Mouse (Mus musculus) midbrain, postnatal 0 days (tissue): ENCODE data around the gene Tespa1. TPM values are rescaled to one million over a fixed set of nuclear protein-coding genes. Genes with fewer than 3 reads are reported as not detected.
A peak's percentile ranks its signal among the peaks of the same experiment; 100 is the strongest.

Experiments used
- ATAC-seq: fragments of 200-750 bp; cut with Nextera tagmentation; 2 replicates; pipeline ENCODE4 v1.8.0; 2017; ENCODE audit warnings: moderate number of reproducible peaks, mild to moderate bottlenecking, moderate TSS enrichment, moderate library complexity; ENCODE audit not compliant: low FRiP score
- DNase-seq: peaks from one replicate; pipeline ENCODE4 v3.0.0-alpha.2; 2015; ENCODE audit warnings: low spot score
- H3K27ac ChIP-seq: fragments of 300-500 bp; sonication (generic); 2 replicates; pipeline ENCODE4 v1.5.1; 2014; ENCODE audit warnings: low read depth, mild to moderate bottlenecking, low read length, mixed read lengths
- H3K27me3 ChIP-seq: fragments of 300-500 bp; sonication (generic); 2 replicates; pipeline ENCODE4 v1.6.1; 2014; ENCODE audit warnings: low read length, control low read depth, mixed read lengths; ENCODE audit not compliant: insufficient read depth
- H3K36me3 ChIP-seq: fragments of 300-500 bp; sonication (generic); 2 replicates; pipeline ENCODE4 v1.6.1; 2014; ENCODE audit warnings: low read length, control low read depth, mixed read lengths; ENCODE audit not compliant: insufficient read depth
- H3K4me1 ChIP-seq: fragments of 300-500 bp; sonication (generic); 2 replicates; pipeline ENCODE4 v1.6.1; 2014; ENCODE audit warnings: mild to moderate bottlenecking, control low read depth, antibody characterized with exemption, low read length, mixed read lengths; ENCODE audit not compliant: insufficient read depth
- H3K4me2 ChIP-seq: fragments of 300-500 bp; sonication (generic); 2 replicates; pipeline ENCODE4 v1.6.1; 2014; ENCODE audit warnings: low read depth, mild to moderate bottlenecking, low read length, mixed read lengths; ENCODE audit not compliant: poor library complexity, severe bottlenecking
- H3K4me3 ChIP-seq: fragments of 300-500 bp; sonication (generic); 2 replicates; pipeline ENCODE4 v1.5.1; 2014; ENCODE audit warnings: low read depth, mild to moderate bottlenecking, low read length, moderate library complexity
- H3K9ac ChIP-seq: fragments of 300-500 bp; sonication (generic); replicated peaks from 2 replicates; pipeline ENCODE4 v1.6.1; 2014; ENCODE audit warnings: mild to moderate bottlenecking, low read length, moderate library complexity, mixed read lengths; ENCODE audit not compliant: poor library complexity, severe bottlenecking
- H3K9me3 ChIP-seq: fragments of 300-500 bp; sonication (generic); 2 replicates; pipeline ENCODE4 v1.6.1; 2016; ENCODE audit warnings: low read length, control low read depth
- CTCF ChIP-seq: IDR thresholded peaks from 2 replicates; pipeline ENCODE4 v1.5.1; 2016; ENCODE audit warnings: antibody characterized with exemption, mild to moderate bottlenecking
- WGBS: fragments of 180-500 bp; shearing (Covaris S2); extraction: QIAGEN DNeasy Blood & Tissue Kit; methylation state at CpG from one replicate; pipeline ENCODE4 v1.1.7; 2014; 5-methylcytosine and 5-hydroxymethylcytosine counted together
- polyA plus RNA-seq: library from polyadenylated mRNA; unstranded; fragments of >200 nt; fragmentation: Nextera tagmentation; extraction: Ambion mirVana; gene quantifications from 2 replicates; pipeline ENCODE4 v1.2.1, GENCODE M21; 2015
- total RNA-seq: library from RNA; depleted of rRNA; stranded (reverse); fragments of >200 nt; gene quantifications from 2 replicates; pipeline ENCODE4 v1.2.3, GENCODE M21; 2014; rRNA removed

Tespa1 gene
- not detected in 2 replicates for total RNA-seq
- polyA plus RNA-seq, result not detected in 2 replicates

DNA sequence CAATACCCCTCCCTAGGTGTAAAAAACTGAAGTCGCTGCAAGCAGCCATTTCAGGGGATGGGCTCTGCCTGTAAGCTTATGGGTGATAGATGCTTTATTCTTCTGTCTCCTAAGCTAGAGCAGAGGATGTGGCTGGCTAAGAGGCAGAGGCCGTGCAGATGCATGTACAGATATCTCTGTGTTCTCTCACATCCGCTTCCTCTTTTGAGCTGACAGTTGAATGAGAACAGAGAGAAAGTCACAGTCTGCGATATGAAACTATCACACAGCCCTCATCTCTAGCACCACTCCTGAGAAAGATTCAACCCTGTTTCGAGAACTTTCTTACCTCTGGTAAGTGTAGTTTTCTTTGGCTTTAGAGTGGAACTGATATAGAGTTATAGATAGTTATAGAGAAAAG lies at the start of gene Tespa1:
Gene Tespa1, plus strand, starts transcription at position 234 of the 400 bp plus-strand sequence.
- Histone ChIP-seq H3K4me3 (no peak within 1 kb of the TSS), H3K4me2 (no peak within 1 kb of the TSS), H3K27me3 (no peaks in the 10 kb centered on the region), H3K4me1 (no peaks in the 10 kb centered on the region), H3K27ac (no peak within 1 kb of the TSS), H3K9me3 (no peaks in the 10 kb centered on the region), H3K36me3 (no peaks in the 10 kb centered on the region), H3K9ac (no peak within 1 kb of the TSS)
- no peak for TF ChIP-seq CTCF
- WGBS, result 83% methylated on average over 5 of the region's 5 CpGs
- DNase-seq, result no peak
- no peak for ATAC-seq

DNA sequence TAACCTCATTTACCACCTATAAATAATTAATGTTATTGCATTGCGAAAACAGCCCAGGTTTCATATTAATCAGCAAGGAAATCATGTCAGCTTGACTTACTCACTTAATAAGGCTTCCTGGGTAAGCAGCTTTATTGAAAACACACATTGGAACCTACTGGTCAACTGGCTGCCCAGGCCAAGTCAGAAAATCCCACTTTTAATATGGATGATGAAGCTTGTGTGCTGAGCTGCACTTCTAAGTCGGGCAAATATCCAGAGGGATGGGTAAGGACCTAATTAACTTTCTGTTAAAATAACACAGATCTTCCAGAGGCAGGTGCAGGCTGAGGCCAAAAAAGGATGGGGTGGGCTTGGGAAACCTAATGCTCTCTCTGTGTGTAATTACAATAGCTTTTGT lies 46.9 kb upstream of the Tespa1 start:
- H3K36me3 ChIP-seq, result no peaks in the 10 kb centered on the region
- no peak overlapping the region for H3K4me3 ChIP-seq
- no peak overlapping the region for H3K9ac ChIP-seq
- no peak overlapping the region for H3K4me2 ChIP-seq
- WGBS, result 45% methylated on average over 2 of the region's 2 CpGs
- no peaks in the 10 kb centered on the region for H3K27me3 ChIP-seq
- ATAC-seq (no peak), DNase-seq (peak; percentile 13)
- H3K9me3 ChIP-seq, result no peaks in the 10 kb centered on the region
- TF ChIP-seq CTCF, result no peak
- no peaks in the 10 kb centered on the region for H3K4me1 ChIP-seq
- no peak overlapping the region for H3K27ac ChIP-seq

GRCm38 (mm10) chr10:130276496-130276895 lies 46.2 kb upstream of the Tespa1 start:
- 81% methylated on average over 2 of the region's 2 CpGs for WGBS
- ATAC-seq (no peak), DNase-seq (no peak)
- no peak overlapping the region for H3K4me3 ChIP-seq
- H3K9ac ChIP-seq, result no peak overlapping the region
- no peaks in the 10 kb centered on the region for H3K36me3 ChIP-seq
- H3K27ac ChIP-seq, result no peak overlapping the region
- no peak overlapping the region for H3K4me2 ChIP-seq
- no peak for TF ChIP-seq CTCF
- no peaks in the 10 kb centered on the region for H3K27me3 ChIP-seq
- no peaks in the 10 kb centered on the region for H3K9me3 ChIP-seq
- H3K4me1 ChIP-seq, result no peaks in the 10 kb centered on the region

DNA sequence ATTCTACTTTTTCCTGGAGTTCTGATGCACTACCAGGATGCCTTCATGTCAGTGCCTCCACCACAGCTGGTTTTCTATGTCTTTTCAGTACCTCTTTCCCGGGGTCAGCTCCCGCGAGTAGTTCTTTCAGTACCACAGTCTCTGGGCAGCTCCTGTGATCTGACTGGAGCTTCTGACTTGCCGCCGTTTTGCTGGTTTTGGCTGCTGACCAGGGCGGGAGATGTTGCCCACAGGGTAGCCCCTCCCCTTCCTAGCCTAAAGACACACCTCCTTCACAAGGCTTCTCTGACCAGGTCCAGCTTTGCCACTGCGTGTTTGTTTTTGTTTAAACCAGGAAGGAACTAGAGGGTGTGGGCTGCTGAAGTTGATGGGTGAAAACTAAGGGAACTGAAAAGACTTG lies 42.6 kb upstream of the Tespa1 start, which contains the start of gene Neurod4:
Gene Neurod4, minus strand, starts transcription at position 175 of the 400 bp plus-strand sequence.
- no peaks in the 10 kb centered on the region for H3K36me3 ChIP-seq
- TF ChIP-seq CTCF, result no peak
- no peaks in the 10 kb centered on the region for H3K9me3 ChIP-seq
- WGBS, result 2% methylated on average over 7 of the region's 7 CpGs
- H3K27me3 ChIP-seq, result no peaks in the 10 kb centered on the region
- peak; percentile 56 for DNase-seq
- no peaks in the 10 kb centered on the region for H3K4me1 ChIP-seq
- no peak within 1 kb of the TSS for H3K9ac ChIP-seq
- peak within 1 kb of the TSS; percentile 20; the same call in 1 of the 2 replicates for H3K4me2 ChIP-seq
- no peak within 1 kb of the TSS for H3K4me3 ChIP-seq
- peak; percentile 58; the same call in 1 of the 2 replicates for ATAC-seq
- no peak within 1 kb of the TSS for H3K27ac ChIP-seq

DNA sequence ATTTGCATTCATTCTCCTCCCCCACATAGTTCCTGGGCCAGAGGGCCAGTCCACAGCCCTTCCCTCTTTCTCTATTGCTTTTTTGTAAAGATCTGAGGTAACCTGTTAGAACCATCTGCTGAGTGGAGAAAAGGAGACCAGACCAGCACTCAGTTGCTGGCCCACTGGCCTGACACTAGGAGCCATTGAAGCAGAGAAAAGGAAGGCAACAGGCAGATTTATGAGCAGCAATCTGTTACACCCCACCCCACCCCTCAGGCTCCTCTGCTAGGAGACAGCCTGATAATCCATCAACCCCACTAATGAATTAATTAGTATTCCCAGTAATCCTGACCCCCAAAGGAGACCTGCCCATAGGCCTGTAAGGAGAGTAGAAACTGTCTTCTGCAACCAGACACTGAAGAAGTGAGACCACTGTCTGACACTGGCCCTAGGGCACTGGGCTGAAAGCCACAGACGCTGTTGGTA lies 40.7 kb upstream of the Tespa1 start:
- no peak for TF ChIP-seq CTCF
- H3K36me3 ChIP-seq, result no peaks in the 10 kb centered on the region
- H3K9ac ChIP-seq, result no peak overlapping the region
- no peaks in the 10 kb centered on the region for H3K27me3 ChIP-seq
- no peak overlapping the region for H3K4me2 ChIP-seq
- H3K9me3 ChIP-seq, result no peaks in the 10 kb centered on the region
- no peak overlapping the region for H3K4me3 ChIP-seq
- no peak overlapping the region for H3K27ac ChIP-seq
- no peak for ATAC-seq
- peak; percentile 32 for DNase-seq
- 16% methylated on average over 1 of the region's 1 CpGs for WGBS
- no peaks in the 10 kb centered on the region for H3K4me1 ChIP-seq

DNA sequence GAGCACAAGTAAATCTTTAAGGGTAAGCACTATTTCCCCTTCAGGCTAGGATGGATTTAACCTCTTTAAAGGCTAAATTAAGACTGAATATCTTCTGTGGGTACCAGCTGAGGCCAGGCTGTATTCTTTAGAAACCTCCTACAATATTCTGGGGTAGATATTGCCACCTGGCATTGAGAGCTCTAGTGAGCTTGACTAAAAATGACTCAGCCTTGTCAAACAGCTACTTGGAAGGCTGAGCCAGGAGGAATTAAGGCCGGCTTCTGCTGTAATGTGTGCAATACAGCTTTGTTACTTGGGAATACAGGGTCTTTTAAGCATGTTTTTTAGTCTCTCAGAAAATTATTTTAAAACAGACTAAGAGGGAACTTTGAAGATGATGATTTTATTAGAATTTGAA lies 35.5 kb upstream of the Tespa1 start:
- no peak for TF ChIP-seq CTCF
- Histone ChIP-seq H3K9me3 (no peaks in the 10 kb centered on the region), H3K9ac (no peak overlapping the region), H3K27ac (no peak overlapping the region), H3K27me3 (no peaks in the 10 kb centered on the region), H3K36me3 (no peaks in the 10 kb centered on the region), H3K4me1 (no peaks in the 10 kb centered on the region), H3K4me3 (no peak overlapping the region), H3K4me2 (no peak overlapping the region)
- ATAC-seq (no peak), DNase-seq (no peak)
- WGBS, result 44% methylated on average over 1 of the region's 1 CpGs
